ENCODE assay signal across 9 mouse cellular contexts in genomic region chr15:10840621-10841034, GRCm38 (mm10).
A peak's percentile ranks its signal among the peaks of the same experiment; 100 is the strongest.
DNase-seq lines count a peak whose midpoint lies in the region; ATAC-seq and TF ChIP-seq lines count a peak whose summit lies in the region.
"Had no signal": no experiment of that assay in that cellular context is flagged by ENCODE, and none has a peak within 500 bp of the region (broad histone marks: within the 10 kb centered on the region; RNA-seq: fewer than 3 reads in every experiment).

No protein-coding gene starts in this region.

- no peaks in the 10 kb centered on the region for H3K27me3 ChIP-seq in stomach, postnatal 0 days (ENCODE audit: control insufficient read depth, insufficient read depth, low read length)
- H3K27me3 ChIP-seq in hindbrain, embryonic 12.5 days: no peaks in the 10 kb centered on the region
- H3K27me3 ChIP-seq: embryonic facial prominence, embryonic 13.5 days had no signal

- H3K4me2 ChIP-seq in stomach, postnatal 0 days (replicated peaks; ENCODE audit: low read depth): no peak overlapping the region
- no peak overlapping the region for H3K4me2 ChIP-seq in hindbrain, embryonic 12.5 days (replicated peaks)
- H3K4me2 ChIP-seq: embryonic facial prominence, embryonic 13.5 days had no signal

- DNase-seq in cerebellum, adult 11 months: no peak
- DNase-seq in lung, postnatal 10 days: peak; percentile 26
- DNase-seq in lung, postnatal 36 days: no peak
- DNase-seq in layer of hippocampus, postnatal 36 days: peak; percentile 58 to 59
- no peak for DNase-seq in stomach, postnatal 0 days (ENCODE audit: low spot score)
- DNase-seq in thymus, postnatal 36 days: no peak

- H3K4me3 ChIP-seq in stomach, postnatal 0 days (ENCODE audit: low read depth, low read length): no peak overlapping the region
- H3K4me3 ChIP-seq in hindbrain, embryonic 12.5 days: no peak overlapping the region
- H3K4me3 ChIP-seq: embryonic facial prominence, embryonic 13.5 days had no signal

- peak; percentile 67; the same call in 1 of the 2 replicates for ATAC-seq in cerebellum, adult (ENCODE audit: insufficient number of reproducible peaks, low FRiP score, low TSS enrichment)
- ATAC-seq in stomach, postnatal 0 days (ENCODE audit: low FRiP score, low TSS enrichment): 0 out of 2 replicates have a peak, but pooled peaks have one; percentile 36
- no peak for ATAC-seq in hindbrain, embryonic 12.5 days (ENCODE audit: low FRiP score)

- 64% methylated on average over 4 of the region's 4 CpGs for WGBS in stomach, postnatal 0 days
- WGBS in hindbrain, embryonic 12.5 days: 87% methylated on average over 4 of the region's 4 CpGs

- no peaks in the 10 kb centered on the region for H3K36me3 ChIP-seq in stomach, postnatal 0 days (ENCODE audit: control insufficient read depth, insufficient read depth, low read length)
- no peaks in the 10 kb centered on the region for H3K36me3 ChIP-seq in hindbrain, embryonic 12.5 days
- H3K36me3 ChIP-seq: embryonic facial prominence, embryonic 13.5 days had no signal

- H3K27ac ChIP-seq in stomach, postnatal 0 days (replicated peaks): no peak overlapping the region
- no peak overlapping the region for H3K27ac ChIP-seq in hindbrain, embryonic 12.5 days
- H3K27ac ChIP-seq: embryonic facial prominence, embryonic 13.5 days had no signal

- H3K4me1 ChIP-seq in stomach, postnatal 0 days (replicated peaks; ENCODE audit: control insufficient read depth, insufficient read depth): no peaks in the 10 kb centered on the region
- peaks cover 4% of the 10 kb centered on the region; the same call in 1 of the 2 replicates for H3K4me1 ChIP-seq in hindbrain, embryonic 12.5 days

- TF ChIP-seq CTCF in stomach, postnatal 0 days (IDR thresholded peaks at IDR 0.05; ENCODE audit: low read depth): no peak

- no peaks in the 10 kb centered on the region for H3K9me3 ChIP-seq in stomach, postnatal 0 days (ENCODE audit: control insufficient read depth, low read length)
- H3K9me3 ChIP-seq in hindbrain, embryonic 12.5 days (replicated peaks): no peaks in the 10 kb centered on the region
- H3K9me3 ChIP-seq: embryonic facial prominence, embryonic 13.5 days had no signal

- no peak overlapping the region for H3K9ac ChIP-seq in stomach, postnatal 0 days (ENCODE audit: low read length)
- H3K9ac ChIP-seq in hindbrain, embryonic 12.5 days: no peak overlapping the region
- H3K9ac ChIP-seq: embryonic facial prominence, embryonic 13.5 days had no signal

- no peak for TF ChIP-seq EP300 in stomach, postnatal 0 days (optimal IDR thresholded peaks at IDR 0.05)

Comparison
In these comparisons a context has a peak if more than half of its experiments do, and no peak if none do; other contexts are left out.
1. DNase-seq: peak in lung, postnatal 10 days (single experiment) and layer of hippocampus, postnatal 36 days (2 of 2); none in cerebellum, adult 11 months (single experiment), lung, postnatal 36 days (single experiment), stomach, postnatal 0 days (single experiment) and thymus, postnatal 36 days (0 of 2).